Mouse (Mus musculus) heart, adult 8-10 months (tissue): ENCODE measurements around the gene Rpl26. TPM values are rescaled to one million over a fixed set of nuclear protein-coding genes. Genes with fewer than 3 reads are reported as not detected.

Source experiments
- total RNA-seq, 4 experiments: library from RNA; stranded (reverse); gene quantifications; 2 replicates each; pipeline ENCODE4 v1.2.4; 2022

Gene Rpl26
- total RNA-seq, 4 experiments from 2014 or later = 676 to 808 (median 721) TPM

Other genes with a start within 250 kb of the Rpl26 start
- 10 to 100 TPM; 21.6 to 24.0 (median 22.9) TPM for gene Myh10, start 210.0 kb upstream of the Rpl26 start, total RNA-seq
- 10 to 100 TPM; 53.9 to 67.7 (median 65.2) TPM for gene Ndel1, start 29.7 kb upstream of the Rpl26 start, total RNA-seq
- under 1 TPM in 3 of 4 experiments, not detected in 1; 0.11 to 0.28 (median 0.17) TPM for gene Rnf222, start 13.0 kb upstream of the Rpl26 start, total RNA-seq
- under 1 TPM in 1 of 4 experiments, not detected in 3; 0.44 TPM for gene Odf4, start 25.5 kb downstream of the Rpl26 start, total RNA-seq
- gene Arhgef15, start 55.9 kb downstream of the Rpl26 start, total RNA-seq = 10 to 100 TPM; 26.6 to 30.9 (median 30.1) TPM
- gene Slc25a35, start 66.5 kb downstream of the Rpl26 start, total RNA-seq = 1 to 10 TPM; 3.4 to 8.3 (median 6.3) TPM
- 10 to 100 TPM; 81.3 to 98.3 (median 89.4) TPM for gene Rangrf, start 73.6 kb downstream of the Rpl26 start, total RNA-seq
- 1 to 10 TPM; 4.5 to 8.2 (median 5.3) TPM for gene Pfas, start 106.9 kb downstream of the Rpl26 start, total RNA-seq
- gene Ctc1, start 114.3 kb downstream of the Rpl26 start, total RNA-seq = 10 to 100 TPM; 13.0 to 19.5 (median 14.9) TPM
- under 1 TPM in 2 of 4 experiments, not detected in 2; 0.33 to 0.75 TPM for gene Aurkb, start 144.1 kb downstream of the Rpl26 start, total RNA-seq
- 10 to 100 TPM; 16.1 to 18.7 (median 17.1) TPM for gene Borcs6, start 158.1 kb downstream of the Rpl26 start, total RNA-seq
- 1 to 10 TPM; 6.3 to 8.4 (median 7.5) TPM for gene Tmem107, start 169.2 kb downstream of the Rpl26 start, total RNA-seq
- 10 to 100 TPM; 57.1 to 72.2 (median 68.6) TPM for gene Vamp2, start 186.9 kb downstream of the Rpl26 start, total RNA-seq
- gene Per1, start 193.6 kb downstream of the Rpl26 start, total RNA-seq = 10 to 100 TPM; 33.3 to 81.2 (median 48.5) TPM
- under 1 TPM in 1 of 4 experiments, not detected in 3; 0.12 TPM for gene Hes7, start 218.8 kb downstream of the Rpl26 start, total RNA-seq
- gene 9130213A22Rik, start 221.0 kb downstream of the Rpl26 start, total RNA-seq = under 1 TPM; 0.16 to 0.60 (median 0.38) TPM
- gene Aloxe3, start 224.3 kb downstream of the Rpl26 start, total RNA-seq = not detected